Mouse (Mus musculus): ENCODE measurements at regions not wholly inside any gene's neighbourhood (a gene's known extent, or its start where the extent isn't known, plus 50 kb on each side); places are given as distances from the start of the nearest gene placed in this dataset.

- Histone ChIP-seq H3K9me3 (ENCODE audit: low read depth, low read length) (no peaks in the 10 kb centered on the region), H3K27ac (ENCODE audit: low read depth) (no peak overlapping the region), H3K36me3 (ENCODE audit: insufficient read depth) (no peaks in the 10 kb centered on the region), H3K4me1 (ENCODE audit: insufficient read depth) (0 out of 2 replicates have a peak, but pooled peaks cover 8% of the 10 kb centered on the region), H3K27me3 (ENCODE audit: insufficient read depth, low read length) (no peaks in the 10 kb centered on the region), H3K4me3 (ENCODE audit: low read depth, low read length) (no peak overlapping the region), H3K4me2 (no peak overlapping the region), H3K9ac (no peak overlapping the region)
- 77% methylated on average over 4 of the region's 4 CpGs for WGBS
- no peak for ATAC-seq (ENCODE audit: insufficient read depth)
- no peak for TF ChIP-seq CTCF (IDR thresholded peaks at IDR 0.05; ENCODE audit: low read depth)
- DNase-seq = peak; percentile 8
These were observed 58.2 kb upstream of the Ppp3ca start for GRCm38 (mm10) chr3:136611682-136612081.

GRCm38 (mm10) chr3:136610556-136610924 lies 59.4 kb upstream of the Ppp3ca start:
- no peak overlapping the region for H3K4me2 ChIP-seq
- DNase-seq = no peak

GRCm38 (mm10) chr3:136609855-136610555 lies 59.9 kb upstream of the Ppp3ca start:
- TF ChIP-seq CTCF (IDR thresholded peaks at IDR 0.05; ENCODE audit: low read depth) = no peak
- Histone ChIP-seq H3K36me3 (ENCODE audit: insufficient read depth) (no peaks in the 10 kb centered on the region), H3K27ac (ENCODE audit: low read depth) (0 out of 2 replicates have a peak overlapping the region, but pooled peaks have one; percentile 12), H3K27me3 (ENCODE audit: insufficient read depth, low read length) (no peaks in the 10 kb centered on the region), H3K4me1 (ENCODE audit: insufficient read depth) (0 out of 2 replicates have a peak, but pooled peaks cover 8% of the 10 kb centered on the region), H3K9ac (no peak overlapping the region), H3K9me3 (ENCODE audit: low read depth, low read length) (no peaks in the 10 kb centered on the region), H3K4me2 (0 out of 2 replicates have a peak overlapping the region, but pooled peaks have one; percentile 10), H3K4me3 (ENCODE audit: low read depth, low read length) (no peak overlapping the region)
- DNase-seq (peak; percentile 90), ATAC-seq (ENCODE audit: insufficient read depth) (peak; percentile 81; the same call in 1 of the 2 replicates)
- WGBS = 23% methylated on average over 6 of the region's 6 CpGs

More at GRCm38 (mm10) chr3:136610556-136610924, 59.4 kb upstream of the Ppp3ca start:
- no peak overlapping the region for H3K27ac ChIP-seq (ENCODE audit: low read depth)
- no peaks in the 10 kb centered on the region for H3K9me3 ChIP-seq (ENCODE audit: low read depth, low read length)
- WGBS = 72% methylated on average over 5 of the region's 5 CpGs
- no peaks in the 10 kb centered on the region for H3K27me3 ChIP-seq (ENCODE audit: insufficient read depth, low read length)
- 0 out of 2 replicates have a peak, but pooled peaks cover 8% of the 10 kb centered on the region for H3K4me1 ChIP-seq (ENCODE audit: insufficient read depth)
- H3K9ac ChIP-seq = no peak overlapping the region
- no peak overlapping the region for H3K4me3 ChIP-seq (ENCODE audit: low read depth, low read length)
- TF ChIP-seq CTCF (IDR thresholded peaks at IDR 0.05; ENCODE audit: low read depth) = no peak
- H3K36me3 ChIP-seq (ENCODE audit: insufficient read depth) = no peaks in the 10 kb centered on the region
- ATAC-seq (ENCODE audit: insufficient read depth) = no peak

- no peak for TF ChIP-seq CTCF (IDR thresholded peaks at IDR 0.05; ENCODE audit: low read depth)
- 63% methylated on average over 1 of the region's 1 CpGs for WGBS
- Histone ChIP-seq H3K27me3 (ENCODE audit: insufficient read depth, low read length) (no peaks in the 10 kb centered on the region), H3K27ac (ENCODE audit: low read depth) (no peak overlapping the region), H3K4me2 (no peak overlapping the region), H3K4me1 (ENCODE audit: insufficient read depth) (no peaks in the 10 kb centered on the region), H3K9me3 (ENCODE audit: low read depth, low read length) (no peaks in the 10 kb centered on the region), H3K4me3 (ENCODE audit: low read depth, low read length) (no peak overlapping the region), H3K9ac (no peak overlapping the region), H3K36me3 (ENCODE audit: insufficient read depth) (no peaks in the 10 kb centered on the region)
- peak; percentile 11 for DNase-seq
- ATAC-seq (ENCODE audit: insufficient read depth) = no peak
These were observed 68.2 kb upstream of the Ppp3ca start for GRCm38 (mm10) chr3:136601706-136602105.

- no peak for TF ChIP-seq CTCF (IDR thresholded peaks at IDR 0.05; ENCODE audit: low read depth)
- H3K27me3 ChIP-seq (ENCODE audit: insufficient read depth, low read length) = no peaks in the 10 kb centered on the region
- no peaks in the 10 kb centered on the region for H3K36me3 ChIP-seq (ENCODE audit: insufficient read depth)
- no peak for ATAC-seq (ENCODE audit: insufficient read depth)
- H3K27ac ChIP-seq (ENCODE audit: low read depth) = no peak overlapping the region
- no peak for DNase-seq
- H3K4me1 ChIP-seq (ENCODE audit: insufficient read depth) = no peaks in the 10 kb centered on the region
- 90% methylated on average over 1 of the region's 1 CpGs for WGBS
- H3K9ac ChIP-seq = no peak overlapping the region
- no peaks in the 10 kb centered on the region for H3K9me3 ChIP-seq (ENCODE audit: low read depth, low read length)
- no peak overlapping the region for H3K4me3 ChIP-seq (ENCODE audit: low read depth, low read length)
- H3K4me2 ChIP-seq = no peak overlapping the region
These were observed 86.0 kb upstream of the Ppp3ca start for GRCm38 (mm10) chr3:136583937-136584336.

GRCm38 (mm10) chr3:136578016-136578415 lies 91.9 kb upstream of the Ppp3ca start:
- Histone ChIP-seq H3K4me1 (ENCODE audit: insufficient read depth) (no peaks in the 10 kb centered on the region), H3K9ac (no peak overlapping the region), H3K27me3 (ENCODE audit: insufficient read depth, low read length) (no peaks in the 10 kb centered on the region), H3K27ac (ENCODE audit: low read depth) (no peak overlapping the region), H3K4me3 (ENCODE audit: low read depth, low read length) (no peak overlapping the region), H3K36me3 (ENCODE audit: insufficient read depth) (no peaks in the 10 kb centered on the region), H3K4me2 (no peak overlapping the region), H3K9me3 (ENCODE audit: low read depth, low read length) (no peaks in the 10 kb centered on the region)
- ATAC-seq (ENCODE audit: insufficient read depth) (no peak), DNase-seq (no peak)
- 67% methylated on average over 3 of the region's 3 CpGs for WGBS
- no peak for TF ChIP-seq CTCF (IDR thresholded peaks at IDR 0.05; ENCODE audit: low read depth)

GRCm38 (mm10) chr3:136570517-136570916 lies 99.4 kb upstream of the Ppp3ca start:
- H3K4me2 ChIP-seq = no peak overlapping the region
- no peaks in the 10 kb centered on the region for H3K27me3 ChIP-seq (ENCODE audit: insufficient read depth, low read length)
- H3K9me3 ChIP-seq (ENCODE audit: low read depth, low read length) = no peaks in the 10 kb centered on the region
- 65% methylated on average over 1 of the region's 1 CpGs for WGBS
- no peak for DNase-seq
- no peak for TF ChIP-seq CTCF (IDR thresholded peaks at IDR 0.05; ENCODE audit: low read depth)
- no peak for ATAC-seq (ENCODE audit: insufficient read depth)
- H3K4me1 ChIP-seq (ENCODE audit: insufficient read depth) = no peaks in the 10 kb centered on the region
- H3K36me3 ChIP-seq (ENCODE audit: insufficient read depth) = no peaks in the 10 kb centered on the region
- no peak overlapping the region for H3K4me3 ChIP-seq (ENCODE audit: low read depth, low read length)
- H3K27ac ChIP-seq (ENCODE audit: low read depth) = no peak overlapping the region
- no peak overlapping the region for H3K9ac ChIP-seq

All from lung, embryonic 14.5 days (tissue).